Mouse (Mus musculus) megakaryocyte-erythroid progenitor cell, adult 5 weeks (primary cell): Measurements from ENCODE around the gene Angel1. TPM values are rescaled to one million over a fixed set of nuclear protein-coding genes. Genes with fewer than 3 reads are reported as not detected.

Source experiments
- polyA plus RNA-seq: library from polyadenylated mRNA; stranded (reverse); fragments of >175 nt; gene quantifications from 2 replicates; pipeline ENCODE4 v1.2.3, GENCODE M21; 2012

Gene Angel1
- polyA plus RNA-seq, result 1.2 and 1.6 TPM in 2 replicates

GRCm38 (mm10) chr12:86726120-86726640 lies at the start of gene Angel1:
Gene Angel1 (minus strand): TSS chr12:86726460.

GRCm38 (mm10) chr12:86734319-86734810 lies 8.1 kb upstream of the Angel1 start, which contains the start of gene Lrrc74a:
Gene Lrrc74a (plus strand): TSS chr12:86734369.

GRCm38 (mm10) chr12:86678591-86679545 lies 47.4 kb downstream of the Angel1 start, which contains the start of gene Vash1:
Gene Vash1 (plus strand): TSS chr12:86678700.

Other genes with a start within 250 kb of the Angel1 start
- 4.9 TPM in 2 replicates for gene Vash1, start 47.8 kb downstream of the Angel1 start, polyA plus RNA-seq
- 0.03 TPM in 1 of 2 replicates, not detected in the other for gene Lrrc74a, start 7.9 kb upstream of the Angel1 start, polyA plus RNA-seq
- gene Irf2bpl, start 158.3 kb upstream of the Angel1 start, polyA plus RNA-seq, result 26.9 and 32.2 TPM in 2 replicates
- gene Cipc, start 220.6 kb upstream of the Angel1 start, polyA plus RNA-seq, result 12.5 and 15.2 TPM in 2 replicates